Mouse (Mus musculus) G1E (cell line): ENCODE measurements around the gene Hdac4. TPM values are rescaled to one million over a fixed set of nuclear protein-coding genes. Genes with fewer than 3 reads are reported as not detected.

Experiments
- ATAC-seq: 2 replicates; pipeline ENCODE4 v1.8.0; 2016; ENCODE audit warnings: mild to moderate bottlenecking; ENCODE audit not compliant: insufficient number of reproducible peaks, poor library complexity, low FRiP score, severe bottlenecking; ENCODE audit errors: extremely low read depth
- DNase-seq: peaks from one replicate; pipeline ENCODE4 v3.0.0; 2012; ENCODE audit warnings: low spot score
- H3K27me3 ChIP-seq: 2 replicates; pipeline ENCODE4 v1.6.1; 2012; ENCODE audit warnings: mild to moderate bottlenecking, low read length, inconsistent platforms; ENCODE audit not compliant: insufficient read depth
- H3K36me3 ChIP-seq: replicated peaks from 2 replicates; pipeline ENCODE3; 2012; ENCODE audit warnings: mild to moderate bottlenecking, inconsistent platforms
- H3K4me1 ChIP-seq: 2 replicates; pipeline ENCODE4 v1.6.1; 2012; ENCODE audit warnings: low read depth, low read length, inconsistent platforms, mixed read lengths; ENCODE audit not compliant: insufficient read depth
- H3K4me3 ChIP-seq: 2 replicates; pipeline ENCODE4 v1.5.1; 2012; ENCODE audit warnings: low read depth, mild to moderate bottlenecking, inconsistent platforms, low read length, moderate library complexity, mixed read lengths
- H3K9me3 ChIP-seq: replicated peaks from 2 replicates; pipeline ENCODE4 v1.6.1; 2012; ENCODE audit warnings: inconsistent platforms
- CTCF ChIP-seq: IDR thresholded peaks from 2 replicates; pipeline ENCODE4 v1.5.1; 2012; ENCODE audit warnings: low read depth, low read length, inconsistent platforms, mixed read lengths
- GATA1 ChIP-seq: IDR thresholded peaks from 2 replicates; pipeline ENCODE4 v1.6.1; 2012; ENCODE audit warnings: borderline replicate concordance, low read length, inconsistent platforms, mixed read lengths
- GATA2 ChIP-seq: IDR thresholded peaks from 2 replicates; pipeline ENCODE4 v1.6.1; 2012; ENCODE audit warnings: low read depth, low read length, inconsistent platforms, borderline replicate concordance
- POLR2AphosphoS5 ChIP-seq: IDR thresholded peaks from 2 replicates; pipeline ENCODE4 v1.6.1; 2012; ENCODE audit warnings: low read depth, low read length, inconsistent platforms; ENCODE audit not compliant: insufficient replicate concordance
- TAL1 ChIP-seq: conservative IDR thresholded peaks from 2 replicates; pipeline ENCODE4 v1.6.1; 2012; ENCODE audit warnings: low read depth, low read length, inconsistent platforms, mixed read lengths
- polyA plus RNA-seq: library from polyadenylated mRNA; stranded (reverse); fragments of >175 nt; gene quantifications from 2 replicates; pipeline ENCODE4 v1.2.3, GENCODE M21; 2012
- total RNA-seq, 2 experiments: library from RNA; stranded (forward) in 1 of 2; stranded (reverse) in 1 of 2; fragments of 200-1000 nt in 1 of 2; fragments of >200 nt in 1 of 2; fragmentation: Nextera tagmentation in 1 of 2; gene quantifications; 2 replicates each; pipeline ENCODE4 v1.2.3; 2014 to 2017

The Hdac4 gene
- total and polyA plus RNA-seq, 3 experiments, result 15.0 to 27.2 (median 19.7) TPM

- Histone ChIP-seq H3K4me1 (peaks cover 8% of the 10 kb centered on the region), H3K27me3 (no peaks in the 10 kb centered on the region), H3K4me3 (no peak overlapping the region), H3K36me3 (peaks cover 29% of the 10 kb centered on the region), H3K9me3 (no peaks in the 10 kb centered on the region)
- ATAC-seq, result no peak
- no peak for DNase-seq
- TF ChIP-seq TAL1, result no peak
- no peak for TF ChIP-seq GATA2
- TF ChIP-seq CTCF, result no peak
Observed at GRCm38 (mm10) chr1:92041290-92041689, 154.2 kb downstream of the Hdac4 start.

DNA sequence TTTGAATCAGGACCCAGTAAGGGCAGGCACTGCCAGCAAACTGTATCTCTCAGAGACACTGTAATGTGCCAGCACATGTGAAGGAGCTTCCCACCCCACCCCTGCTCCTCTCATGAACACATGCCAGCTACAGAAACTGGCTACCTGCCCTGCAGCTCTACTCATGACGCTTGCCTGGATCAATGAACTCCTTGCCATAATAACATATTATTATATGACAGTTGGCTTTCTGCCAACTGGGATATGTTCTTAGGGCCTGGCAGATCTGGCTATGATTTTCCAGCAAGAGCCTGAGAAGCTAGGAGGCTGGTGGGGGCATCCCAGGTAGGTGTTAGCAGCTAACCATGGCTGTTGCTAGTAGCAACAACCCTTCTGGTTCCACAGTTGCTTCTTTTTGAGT lies 156.8 kb downstream of the Hdac4 start:
- no peak overlapping the region for H3K4me3 ChIP-seq
- H3K36me3 ChIP-seq, result peaks cover 46% of the 10 kb centered on the region
- no peak for DNase-seq
- peaks cover 6% of the 10 kb centered on the region for H3K4me1 ChIP-seq
- no peaks in the 10 kb centered on the region for H3K27me3 ChIP-seq
- TF ChIP-seq TAL1, result no peak
- TF ChIP-seq GATA2, result no peak
- TF ChIP-seq GATA1, result no peak
- TF ChIP-seq POLR2AphosphoS5, result no peak
- TF ChIP-seq CTCF, result no peak
- no peaks in the 10 kb centered on the region for H3K9me3 ChIP-seq
- no peak for ATAC-seq

- H3K4me1 ChIP-seq, result peaks cover 6% of the 10 kb centered on the region
- peaks cover 47% of the 10 kb centered on the region for H3K36me3 ChIP-seq
- ATAC-seq (no peak), DNase-seq (no peak)
- H3K9me3 ChIP-seq, result no peaks in the 10 kb centered on the region
- H3K4me3 ChIP-seq, result no peak overlapping the region
- no peaks in the 10 kb centered on the region for H3K27me3 ChIP-seq
- TF ChIP-seq GATA1 (no peak), TAL1 (no peak), GATA2 (no peak), CTCF (no peak), POLR2AphosphoS5 (no peak)
Observed at GRCm38 (mm10) chr1:92037039-92037438, 158.5 kb downstream of the Hdac4 start.

- TF ChIP-seq POLR2AphosphoS5 (no peak), GATA2 (no peak), GATA1 (no peak), CTCF (no peak)
- Histone ChIP-seq H3K36me3 (peaks cover 56% of the 10 kb centered on the region), H3K4me3 (no peak overlapping the region), H3K9me3 (no peaks in the 10 kb centered on the region), H3K4me1 (peaks cover 6% of the 10 kb centered on the region), H3K27me3 (no peaks in the 10 kb centered on the region)
- DNase-seq (no peak), ATAC-seq (no peak)
Observed at GRCm38 (mm10) chr1:92035770-92036169, 159.7 kb downstream of the Hdac4 start.

- TF ChIP-seq POLR2AphosphoS5, result no peak
- DNase-seq, result no peak
- peaks cover 65% of the 10 kb centered on the region for H3K36me3 ChIP-seq
- ATAC-seq, result no peak
- no peak overlapping the region for H3K4me3 ChIP-seq
- H3K4me1 ChIP-seq, result peaks cover 6% of the 10 kb centered on the region
- H3K27me3 ChIP-seq, result no peaks in the 10 kb centered on the region
- no peaks in the 10 kb centered on the region for H3K9me3 ChIP-seq
Observed at GRCm38 (mm10) chr1:92034247-92034646, 161.3 kb downstream of the Hdac4 start.

DNA sequence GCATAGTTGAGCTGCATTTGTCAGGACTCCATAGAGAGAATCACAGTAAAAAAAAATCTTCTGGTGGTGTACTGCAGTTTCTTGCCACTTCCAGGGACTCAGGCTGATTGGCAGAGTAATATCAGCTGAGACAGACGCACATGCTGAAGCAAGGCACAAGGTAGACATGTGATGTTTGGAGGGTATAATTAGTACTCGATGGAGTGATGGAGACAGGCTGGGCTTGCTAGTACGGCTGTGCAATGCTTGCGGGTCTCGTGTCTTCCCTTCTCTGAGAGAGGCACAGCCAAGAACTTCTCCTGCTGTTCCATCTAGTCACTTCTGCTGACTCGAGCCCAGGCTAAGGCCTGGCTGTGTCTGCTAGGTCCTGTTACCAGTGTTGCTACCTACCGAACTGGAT lies 162.0 kb downstream of the Hdac4 start:
- H3K4me1 ChIP-seq, result peaks cover 6% of the 10 kb centered on the region
- no peaks in the 10 kb centered on the region for H3K27me3 ChIP-seq
- H3K9me3 ChIP-seq, result no peaks in the 10 kb centered on the region
- TF ChIP-seq TAL1, result no peak
- TF ChIP-seq POLR2AphosphoS5, result no peak
- TF ChIP-seq GATA2, result no peak
- TF ChIP-seq CTCF, result no peak
- no peak for TF ChIP-seq GATA1
- ATAC-seq (no peak), DNase-seq (no peak)
- peaks cover 73% of the 10 kb centered on the region for H3K36me3 ChIP-seq
- no peak overlapping the region for H3K4me3 ChIP-seq

- DNase-seq, result no peak
- no peak overlapping the region for H3K4me3 ChIP-seq
- no peak for ATAC-seq
- no peaks in the 10 kb centered on the region for H3K27me3 ChIP-seq
- no peaks in the 10 kb centered on the region for H3K4me1 ChIP-seq
- H3K36me3 ChIP-seq, result peaks cover 78% of the 10 kb centered on the region
- no peaks in the 10 kb centered on the region; the same call in 1 of the 2 replicates for H3K9me3 ChIP-seq
- TF ChIP-seq POLR2AphosphoS5 (no peak), CTCF (no peak), TAL1 (no peak), GATA2 (no peak), GATA1 (no peak)
Observed at GRCm38 (mm10) chr1:92030541-92030940, 165.0 kb downstream of the Hdac4 start.
